Comparison of ENCODE assay signal across 16 mouse cellular contexts in the genomic region with DNA sequence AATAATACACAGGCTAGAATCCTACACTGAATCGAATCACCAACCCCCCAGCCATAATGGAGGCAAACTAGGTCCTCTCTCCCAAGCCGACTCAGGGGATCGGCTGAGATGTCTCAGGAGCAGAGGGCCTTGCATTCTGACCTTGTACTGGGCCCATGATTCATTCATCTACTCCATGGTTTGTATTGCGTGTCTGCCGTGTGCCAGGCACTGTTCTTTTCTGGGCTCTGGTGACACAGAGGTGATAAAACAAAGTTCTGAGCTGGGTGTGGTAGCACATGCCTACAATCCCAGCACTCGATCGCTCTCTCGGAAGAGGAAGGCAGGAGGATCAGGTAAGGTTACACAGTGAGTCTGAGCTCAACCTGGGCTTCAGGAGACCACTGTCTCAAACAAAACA. TPM values are rescaled to one million over a fixed set of nuclear protein-coding genes. Genes with fewer than 3 reads are reported as not detected.
DNase-seq lines count a peak whose midpoint lies in the region; ATAC-seq lines count a peak whose summit lies in the region.
"Had no signal": no experiment of that assay in that cellular context is flagged by ENCODE, and none has a peak within 500 bp of the region (broad histone marks: within the 10 kb centered on the region; RNA-seq: fewer than 3 reads in every experiment).

No protein-coding gene starts in this region.

- WGBS in heart, embryonic 15.5 days, result 74% methylated on average over 8 of the region's 8 CpGs
- WGBS in kidney, embryonic 14.5 days, result 71% methylated on average over 8 of the region's 8 CpGs

- DNase-seq in heart, postnatal 10 days, result no peak
- peak; percentile 32 for DNase-seq in 3134 (ENCODE audit: extremely low read depth, insufficient read length, low spot score)
- DNase-seq in adrenal gland, adult 8-10 months, result peak; percentile 60
- DNase-seq in lung, postnatal 36 days, result peak; percentile 43
- DNase-seq in left cerebral cortex, adult 8-10 months (ENCODE audit: low spot score in 2 of 2), result no peak
- DNase-seq: cerebellum, postnatal 25 days; thymus, postnatal 25 days had no signal

- no peaks in the 10 kb centered on the region for H3K9me3 ChIP-seq in heart, embryonic 15.5 days (replicated peaks)
- no peaks in the 10 kb centered on the region for H3K9me3 ChIP-seq in kidney, embryonic 14.5 days (ENCODE audit: control insufficient read depth, low read length)
- H3K9me3 ChIP-seq: embryonic facial prominence, embryonic 10.5 days; hindbrain, embryonic 10.5 days; limb, embryonic 13.5 days; midbrain, embryonic 15.5 days; neural tube, embryonic 12.5 days had no signal

- H3K9ac ChIP-seq in heart, embryonic 15.5 days, result no peak overlapping the region
- H3K9ac ChIP-seq in kidney, embryonic 14.5 days (ENCODE audit: low read depth, low read length), result no peak overlapping the region
- H3K9ac ChIP-seq: limb, embryonic 13.5 days; midbrain, embryonic 15.5 days; neural tube, embryonic 12.5 days had no signal

- peaks cover 23% of the 10 kb centered on the region for H3K4me1 ChIP-seq in heart, embryonic 15.5 days (replicated peaks)
- peaks cover 9% of the 10 kb centered on the region for H3K4me1 ChIP-seq in kidney, embryonic 14.5 days (ENCODE audit: control insufficient read depth, insufficient read depth, low read length)
- H3K4me1 ChIP-seq: midbrain, embryonic 15.5 days; neural tube, embryonic 12.5 days had no signal

- H3K4me2 ChIP-seq in heart, embryonic 15.5 days, result no peak overlapping the region
- no peak overlapping the region for H3K4me2 ChIP-seq in kidney, embryonic 14.5 days (replicated peaks; ENCODE audit: low read depth, low read length)
- H3K4me2 ChIP-seq: limb, embryonic 13.5 days; midbrain, embryonic 15.5 days; neural tube, embryonic 12.5 days had no signal

- H3K4me3 ChIP-seq in heart, embryonic 15.5 days, result no peak overlapping the region
- H3K4me3 ChIP-seq in kidney, embryonic 14.5 days (ENCODE audit: low read length), result no peak overlapping the region
- H3K4me3 ChIP-seq: embryonic facial prominence, embryonic 10.5 days; hindbrain, embryonic 10.5 days; limb, embryonic 13.5 days; midbrain, embryonic 15.5 days; neural tube, embryonic 12.5 days had no signal

- intact Hi-C loops in heart, postnatal 10 days (cut with DNase I), result no loop called here

- peak overlapping the region; percentile 45; the same call in 1 of the 2 replicates for H3K27ac ChIP-seq in heart, embryonic 15.5 days
- H3K27ac ChIP-seq in kidney, embryonic 14.5 days (ENCODE audit: low read depth, low read length), result no peak overlapping the region
- H3K27ac ChIP-seq: embryonic facial prominence, embryonic 10.5 days; hindbrain, embryonic 10.5 days; limb, embryonic 13.5 days; macrophage; midbrain, embryonic 15.5 days; neural tube, embryonic 12.5 days had no signal

- ATAC-seq in heart, embryonic 15.5 days (replicated peaks; ENCODE audit: insufficient number of reproducible peaks, insufficient read depth, low FRiP score, low read depth), result no peak
- no peak for ATAC-seq in kidney, embryonic 14.5 days (ENCODE audit: low FRiP score, low TSS enrichment)
- ATAC-seq: inflammation-experienced regulatory T-cells, adult 6 months; midbrain, embryonic 15.5 days had no signal

- no peaks in the 10 kb centered on the region for H3K27me3 ChIP-seq in heart, embryonic 15.5 days
- H3K27me3 ChIP-seq in kidney, embryonic 14.5 days (ENCODE audit: control insufficient read depth, insufficient read depth, low read length), result no peaks in the 10 kb centered on the region
- H3K27me3 ChIP-seq: limb, embryonic 13.5 days; midbrain, embryonic 15.5 days; neural tube, embryonic 12.5 days had no signal

- H3K36me3 ChIP-seq in heart, embryonic 15.5 days, result no peaks in the 10 kb centered on the region
- no peaks in the 10 kb centered on the region for H3K36me3 ChIP-seq in kidney, embryonic 14.5 days (ENCODE audit: control insufficient read depth, insufficient read depth, low read length)
- H3K36me3 ChIP-seq: embryonic facial prominence, embryonic 10.5 days; hindbrain, embryonic 10.5 days; limb, embryonic 13.5 days; midbrain, embryonic 15.5 days; neural tube, embryonic 12.5 days had no signal

RNA-seq across cellular contexts. Expression of gene Tjp1, which starts 59.4 kb away (rescaled TPM):
- 21.0 and 24.4 TPM in 2 replicates for polyA plus RNA-seq in heart, embryonic 15.5 days (2015; fragmentation: Nextera tagmentation; extraction: Ambion mirVana)
- 100 to 1,000 TPM; 143 to 169 TPM for total RNA-seq in heart, postnatal 10 days (2021)
- 100 to 1,000 TPM in 2 of 4 experiments, 10 to 100 TPM in 2; 93.8 to 132 (median 112) TPM for total RNA-seq in adrenal gland, adult 8-10 months (2022)
- total RNA-seq in left cerebral cortex, adult 8-10 months (2022), result 100 to 1,000 TPM; 118 to 152 (median 141) TPM
- 18.9 and 21.3 TPM in 2 replicates for polyA plus RNA-seq in kidney, embryonic 14.5 days (2014; fragmentation: Nextera tagmentation; extraction: Ambion mirVana)
- polyA plus RNA-seq: inflammation-experienced regulatory T-cells, adult 6 months had no signal

Comparison
In these comparisons a context has a peak if more than half of its experiments do, and no peak if none do; other contexts are left out.
1. DNase-seq: peak in 3134 (single experiment), adrenal gland, adult 8-10 months (single experiment) and lung, postnatal 36 days (single experiment); none in heart, postnatal 10 days (0 of 2) and left cerebral cortex, adult 8-10 months (0 of 2).